Mouse (Mus musculus): ENCODE measurements around the gene Retreg1. TPM values are rescaled to one million over a fixed set of nuclear protein-coding genes. Genes with fewer than 3 reads are reported as not detected.
"Not testable (repeated sequence)": the region's sequence is repeated elsewhere in the genome, so short reads cannot be mapped to it uniquely, and the experiment has no call there.

Gene Retreg1
- polyA plus RNA-seq, 1 experiment from 2014 or later, result 56.5 TPM

DNA sequence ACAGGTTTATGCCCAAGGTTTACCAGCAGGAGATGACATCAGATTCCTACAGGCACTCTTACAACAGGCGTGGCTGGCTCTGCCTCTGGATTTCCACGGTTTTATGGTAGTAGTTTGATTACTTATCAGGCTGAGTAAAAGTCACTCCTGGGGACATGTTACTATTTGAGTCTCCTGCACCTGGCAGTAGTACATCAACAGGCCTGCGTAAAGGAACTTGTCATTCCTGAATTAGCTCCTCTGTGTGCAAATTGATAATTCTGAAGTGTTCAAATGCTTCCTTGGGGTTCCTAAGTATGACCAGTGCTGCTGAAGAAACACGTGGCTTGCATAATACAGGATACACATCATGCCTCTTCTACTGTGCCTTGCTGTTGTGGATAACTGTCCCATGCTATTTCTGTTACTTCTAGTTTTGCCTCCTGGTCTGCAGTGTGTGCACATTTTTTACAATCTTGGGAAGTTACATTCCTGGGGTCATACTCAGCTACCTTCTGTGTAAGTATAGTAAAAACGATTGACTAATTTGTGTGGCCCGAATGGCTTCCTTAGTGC lies 123.3 kb downstream of the Retreg1 start:
- Histone ChIP-seq H3K9ac (no peak overlapping the region), H3K27ac (ENCODE audit: poor library complexity, severe bottlenecking) (no peak overlapping the region), H3K27me3 (replicated peaks) (no peaks in the 10 kb centered on the region), H3K36me3 (peaks cover 11% of the 10 kb centered on the region), H3K9me3 (replicated peaks) (no peaks in the 10 kb centered on the region), H3K4me1 (replicated peaks) (peaks cover 18% of the 10 kb centered on the region; the same call in 1 of the 2 replicates), H3K4me2 (no peak overlapping the region), H3K4me3 (no peak overlapping the region)
- ATAC-seq (ENCODE audit: insufficient number of reproducible peaks, low FRiP score), result no peak
- WGBS, result 51% methylated on average over 6 of the region's 6 CpGs

DNA sequence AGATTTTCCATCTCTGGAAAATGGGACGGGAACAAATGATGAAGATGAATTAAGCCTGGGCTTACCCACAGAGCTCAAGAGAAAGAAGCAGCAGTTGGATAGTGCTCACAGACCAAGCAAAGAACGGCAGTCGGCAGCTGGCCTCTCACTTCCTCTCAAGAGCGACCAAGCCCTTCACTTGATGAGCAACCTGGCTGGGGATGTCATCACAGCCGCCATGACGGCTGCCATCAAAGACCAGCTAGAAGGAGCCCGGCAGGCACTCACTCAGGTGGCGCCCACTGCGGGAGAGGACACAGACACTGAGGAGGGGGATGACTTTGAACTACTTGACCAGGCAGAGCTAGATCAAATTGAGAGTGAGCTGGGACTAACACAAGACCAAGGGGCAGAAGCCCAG lies 128.6 kb downstream of the Retreg1 start:
- Histone ChIP-seq H3K27me3 (replicated peaks) (no peaks in the 10 kb centered on the region), H3K9me3 (replicated peaks) (no peaks in the 10 kb centered on the region), H3K4me2 (no peak overlapping the region), H3K4me3 (no peak overlapping the region), H3K9ac (no peak overlapping the region), H3K36me3 (peaks cover 20% of the 10 kb centered on the region), H3K4me1 (replicated peaks) (peaks cover 9% of the 10 kb centered on the region), H3K27ac (ENCODE audit: poor library complexity, severe bottlenecking) (no peak overlapping the region)
- WGBS, result 87% methylated on average over 9 of the region's 9 CpGs
- no peak for ATAC-seq (ENCODE audit: insufficient number of reproducible peaks, low FRiP score)

DNA sequence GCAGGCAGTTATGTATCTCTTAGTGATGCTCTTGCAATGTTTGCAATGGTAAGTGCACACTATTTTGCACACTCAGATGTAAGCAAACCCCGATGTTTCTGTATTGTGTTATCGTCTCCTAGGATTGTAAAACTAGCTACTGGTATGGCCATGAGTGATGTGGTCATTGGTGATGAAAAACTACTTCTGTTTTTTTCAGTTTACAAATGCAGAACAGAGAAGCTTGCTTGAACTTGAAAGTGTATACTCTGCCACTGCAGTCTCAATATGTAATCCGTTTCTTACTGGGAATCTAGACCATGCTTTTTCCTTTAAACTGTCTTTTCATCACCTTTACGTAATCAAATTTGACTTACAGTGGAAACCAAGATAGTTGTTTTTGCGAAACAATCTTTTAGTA lies 129.8 kb downstream of the Retreg1 start:
- ATAC-seq (ENCODE audit: insufficient number of reproducible peaks, low FRiP score), result no peak
- no peak overlapping the region for H3K4me3 ChIP-seq
- no peak overlapping the region for H3K27ac ChIP-seq (ENCODE audit: poor library complexity, severe bottlenecking)
- no peak overlapping the region for H3K4me2 ChIP-seq
- H3K4me1 ChIP-seq (replicated peaks), result peaks cover 9% of the 10 kb centered on the region
- H3K27me3 ChIP-seq (replicated peaks), result no peaks in the 10 kb centered on the region
- 77% methylated on average over 5 of the region's 5 CpGs for WGBS
- no peaks in the 10 kb centered on the region for H3K9me3 ChIP-seq (replicated peaks)
- peaks cover 20% of the 10 kb centered on the region for H3K36me3 ChIP-seq
- no peak overlapping the region for H3K9ac ChIP-seq

DNA sequence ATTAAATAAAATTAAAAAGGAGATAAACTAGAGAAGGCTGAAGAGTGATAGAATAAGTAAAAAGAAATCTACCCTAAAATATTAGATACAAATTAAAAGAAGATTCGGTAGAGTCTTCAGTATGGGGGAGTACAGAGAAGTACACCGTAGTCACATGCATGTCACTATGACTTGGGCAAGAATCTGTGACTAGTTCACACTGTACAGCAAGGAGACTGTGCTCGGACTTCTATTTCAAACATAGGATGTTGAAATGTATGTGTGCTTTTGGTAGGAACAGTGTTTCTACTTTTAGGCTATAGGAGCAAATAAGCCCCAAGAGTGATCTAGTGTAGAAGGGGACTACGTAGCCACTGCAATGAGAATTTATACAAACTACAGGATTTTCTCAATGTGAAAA lies 131.4 kb downstream of the Retreg1 start:
- no peaks in the 10 kb centered on the region for H3K9me3 ChIP-seq (replicated peaks)
- no peak overlapping the region for H3K4me2 ChIP-seq
- H3K27me3 ChIP-seq (replicated peaks), result no peaks in the 10 kb centered on the region
- ATAC-seq (ENCODE audit: insufficient number of reproducible peaks, low FRiP score), result no peak
- H3K27ac ChIP-seq (ENCODE audit: poor library complexity, severe bottlenecking), result no peak overlapping the region
- no peak overlapping the region for H3K9ac ChIP-seq
- no peak overlapping the region for H3K4me3 ChIP-seq
- H3K4me1 ChIP-seq (replicated peaks), result peaks cover 6% of the 10 kb centered on the region
- peaks cover 18% of the 10 kb centered on the region for H3K36me3 ChIP-seq
- 88% methylated on average over 4 of the region's 4 CpGs for WGBS

DNA sequence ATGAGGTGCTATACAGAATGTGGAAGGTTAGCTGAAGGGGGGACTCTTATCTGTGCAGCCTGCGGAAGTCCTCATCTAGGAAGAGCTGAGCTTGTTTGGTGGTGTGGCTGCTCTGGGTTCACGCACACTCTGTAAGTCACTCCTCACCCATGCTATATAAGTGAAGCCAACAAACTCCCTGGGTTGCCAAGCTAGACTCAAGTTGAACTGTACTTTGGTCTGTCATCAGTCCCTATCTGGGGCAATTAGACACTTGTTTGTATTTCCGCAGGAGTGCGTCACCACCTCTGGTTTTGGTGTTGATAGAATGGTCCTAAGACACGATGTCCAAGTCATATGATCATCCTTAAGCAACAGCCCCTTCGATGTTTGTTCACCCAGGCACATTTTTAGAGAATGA lies 132.8 kb downstream of the Retreg1 start:
- 39% methylated on average over 6 of the region's 6 CpGs for WGBS

DNA sequence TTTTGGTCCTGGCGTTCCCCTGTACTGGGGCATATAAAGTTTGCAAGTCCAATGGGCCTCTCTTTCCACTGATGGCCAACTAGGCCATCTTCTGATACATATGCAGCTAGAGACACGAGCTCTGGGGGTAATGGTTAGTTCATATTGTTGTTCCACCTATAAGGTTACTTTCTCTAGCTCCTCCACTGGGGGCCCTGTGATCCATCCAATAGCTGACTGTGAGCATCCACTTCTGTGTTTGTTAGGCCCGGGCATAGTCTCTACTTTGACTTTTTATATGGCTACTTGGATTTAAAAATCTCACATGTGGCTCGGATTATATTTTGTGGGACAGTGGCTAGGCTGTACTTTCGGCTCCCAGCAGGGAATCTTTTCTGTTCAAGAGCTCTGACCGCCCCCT lies 140.6 kb downstream of the Retreg1 start:
- H3K27me3 ChIP-seq (replicated peaks); H3K9me3 ChIP-seq (replicated peaks): not testable (repeated sequence)
- Histone ChIP-seq H3K9ac (peak overlapping the region; percentile 90), H3K4me2 (peak overlapping the region; percentile 86), H3K27ac (ENCODE audit: poor library complexity, severe bottlenecking) (peak overlapping the region; percentile 85), H3K4me1 (replicated peaks) (peaks cover 13% of the 10 kb centered on the region), H3K4me3 (peak overlapping the region; percentile 78), H3K36me3 (peaks cover 14% of the 10 kb centered on the region)
- ATAC-seq (ENCODE audit: insufficient number of reproducible peaks, low FRiP score), result 0 out of 2 replicates have a peak, but pooled peaks have one; percentile 12
- 19% methylated on average over 6 of the region's 6 CpGs for WGBS

More for the DNA sequence above, 132.8 kb downstream of the Retreg1 start:
- Histone ChIP-seq H3K27me3 (replicated peaks) (no peaks in the 10 kb centered on the region), H3K9me3 (replicated peaks) (no peaks in the 10 kb centered on the region), H3K4me3 (no peak overlapping the region), H3K9ac (no peak overlapping the region), H3K36me3 (peaks cover 9% of the 10 kb centered on the region), H3K4me2 (no peak overlapping the region), H3K27ac (ENCODE audit: poor library complexity, severe bottlenecking) (no peak overlapping the region), H3K4me1 (replicated peaks) (peaks cover 6% of the 10 kb centered on the region)
- ATAC-seq (ENCODE audit: insufficient number of reproducible peaks, low FRiP score), result no peak

DNA sequence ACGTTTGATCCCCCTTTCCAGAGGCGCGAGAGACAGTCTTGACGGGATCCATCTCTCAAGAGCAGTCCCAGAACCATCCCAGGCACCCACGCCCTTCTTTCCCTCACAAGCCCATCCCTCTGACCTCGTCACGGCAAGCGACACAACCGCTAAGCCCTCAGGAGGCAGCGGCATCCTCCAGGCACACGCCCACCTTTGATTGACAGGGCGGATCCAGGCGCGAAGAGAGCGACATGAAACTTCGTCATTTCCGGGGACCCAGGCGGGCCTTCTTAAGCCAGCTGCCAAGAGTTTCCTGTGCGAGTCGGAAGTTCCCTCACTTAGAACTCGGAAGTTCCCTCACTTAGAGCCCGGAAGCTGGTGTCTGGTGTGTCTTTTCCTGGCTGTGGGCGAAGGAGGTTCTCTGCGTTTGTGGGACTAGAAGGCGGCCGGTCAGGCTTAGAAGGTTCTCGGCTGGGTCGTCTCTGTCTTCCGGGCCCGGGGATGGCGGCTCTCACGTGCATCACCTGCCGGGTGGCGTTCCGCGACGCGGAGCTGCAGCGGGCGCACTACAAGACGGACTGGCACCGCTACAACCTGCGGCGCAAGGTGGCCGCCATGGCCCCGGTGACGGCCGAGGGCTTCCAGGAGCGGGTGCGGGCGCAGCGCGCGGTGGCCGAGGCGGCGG lies 141.2 kb downstream of the Retreg1 start, which contains the start of gene Zfp622:
Gene Zfp622, plus strand, starts transcription at position 300 of the 667 bp plus-strand sequence.
- Histone ChIP-seq H3K9me3 (replicated peaks) (no peaks in the 10 kb centered on the region), H3K4me3 (peak within 1 kb of the TSS; percentile 78), H3K4me1 (replicated peaks) (peaks cover 13% of the 10 kb centered on the region), H3K27me3 (replicated peaks) (no peaks in the 10 kb centered on the region), H3K27ac (ENCODE audit: poor library complexity, severe bottlenecking) (peak within 1 kb of the TSS; percentile 85), H3K9ac (peak within 1 kb of the TSS; percentile 90), H3K4me2 (peak within 1 kb of the TSS; percentile 86), H3K36me3 (peaks cover 17% of the 10 kb centered on the region)
- peak; percentile 97 for ATAC-seq (ENCODE audit: insufficient number of reproducible peaks, low FRiP score)
- WGBS, result under 1% methylated on average over 57 of the region's 57 CpGs

DNA sequence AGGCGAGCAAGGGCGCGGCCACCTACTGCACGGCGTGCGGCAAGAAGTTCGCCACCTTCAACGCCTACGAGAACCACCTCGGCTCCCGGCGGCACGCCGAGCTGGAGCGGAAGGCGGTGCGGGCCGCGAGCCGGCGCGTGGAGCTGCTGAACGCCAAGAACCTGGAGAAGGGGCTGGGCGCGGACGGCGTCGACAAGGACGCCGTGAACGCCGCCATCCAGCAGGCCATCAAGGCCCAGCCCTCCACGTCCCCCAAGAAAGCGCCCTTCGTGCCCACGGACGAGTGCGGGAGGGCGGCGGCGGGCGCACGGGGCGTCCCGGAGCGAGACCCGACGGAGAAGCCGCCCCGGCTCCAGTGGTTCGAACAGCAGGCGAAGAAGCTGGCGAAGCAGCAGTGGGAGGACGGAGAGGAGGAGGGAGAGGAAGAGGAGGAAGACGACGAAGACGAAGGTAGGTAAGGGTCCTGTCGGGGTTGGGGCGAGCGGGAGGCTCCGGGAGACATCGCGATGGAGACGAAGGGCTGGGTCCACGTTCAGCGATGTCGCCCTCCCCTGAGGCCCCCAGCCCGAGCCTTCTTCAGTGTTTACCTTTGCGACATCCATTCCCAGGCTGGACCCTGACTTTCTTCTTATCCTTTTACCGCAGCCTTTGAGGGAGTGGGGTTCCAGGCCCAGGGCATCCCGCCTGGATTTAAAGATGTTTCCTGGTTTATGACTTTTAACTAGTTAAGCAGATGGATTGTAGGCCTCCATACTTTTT lies 141.9 kb downstream of the Retreg1 start:
- H3K27ac ChIP-seq (ENCODE audit: poor library complexity, severe bottlenecking), result peak overlapping the region; percentile 82
- H3K4me1 ChIP-seq (replicated peaks), result peaks cover 13% of the 10 kb centered on the region
- peak overlapping the region; percentile 86 for H3K4me2 ChIP-seq
- no peaks in the 10 kb centered on the region for H3K9me3 ChIP-seq (replicated peaks)
- H3K27me3 ChIP-seq (replicated peaks), result no peaks in the 10 kb centered on the region
- ATAC-seq (ENCODE audit: insufficient number of reproducible peaks, low FRiP score), result 0 out of 2 replicates have a peak, but pooled peaks have one; percentile 7
- WGBS, result under 1% methylated on average over 67 of the region's 71 CpGs
- peaks cover 19% of the 10 kb centered on the region for H3K36me3 ChIP-seq
- H3K9ac ChIP-seq, result peak overlapping the region; percentile 90
- peak overlapping the region; percentile 78 for H3K4me3 ChIP-seq

DNA sequence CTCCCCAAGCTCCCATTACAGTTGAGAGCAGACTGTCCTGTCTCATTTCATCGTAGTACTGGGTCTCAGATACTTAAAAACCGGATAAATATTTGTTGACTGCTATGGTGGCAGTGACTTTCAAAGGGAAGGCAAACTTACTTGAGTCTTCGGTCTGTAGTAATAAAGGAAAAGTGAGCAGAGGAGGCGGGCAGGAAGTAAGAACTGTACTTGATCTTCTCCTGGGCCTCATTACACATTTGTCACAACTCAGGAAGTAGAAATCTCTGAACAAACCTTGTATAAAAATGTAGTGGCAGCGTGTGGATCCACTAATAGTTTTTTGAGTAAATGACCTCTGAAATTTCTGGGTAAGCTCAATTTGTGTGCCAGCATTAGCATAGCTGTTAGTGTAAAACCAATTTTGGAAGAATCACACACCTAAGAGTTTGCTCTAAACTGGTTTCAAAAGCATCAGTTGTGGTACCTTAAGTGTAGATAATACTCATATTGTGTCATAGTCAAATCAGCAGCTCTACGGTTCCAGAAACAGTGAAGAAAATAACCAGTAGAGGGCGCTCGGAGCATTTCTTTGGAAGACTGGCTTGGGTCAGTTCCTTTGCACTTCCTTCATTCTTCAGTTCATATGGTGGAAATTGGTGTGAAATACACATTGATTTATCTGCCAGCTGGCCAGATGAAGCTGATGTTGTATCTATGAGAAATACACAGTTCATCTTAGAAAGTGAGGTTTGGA lies 150.2 kb downstream of the Retreg1 start:
- H3K27me3 ChIP-seq (replicated peaks), result no peaks in the 10 kb centered on the region
- ATAC-seq (ENCODE audit: insufficient number of reproducible peaks, low FRiP score), result no peak
- no peak overlapping the region for H3K4me3 ChIP-seq
- no peak overlapping the region for H3K9ac ChIP-seq
- peaks cover 61% of the 10 kb centered on the region for H3K36me3 ChIP-seq
- H3K9me3 ChIP-seq (replicated peaks), result no peaks in the 10 kb centered on the region
- no peak overlapping the region for H3K4me2 ChIP-seq
- H3K27ac ChIP-seq (ENCODE audit: poor library complexity, severe bottlenecking), result no peak overlapping the region
- H3K4me1 ChIP-seq (replicated peaks), result no peaks in the 10 kb centered on the region
- 59% methylated on average over 8 of the region's 8 CpGs for WGBS

DNA sequence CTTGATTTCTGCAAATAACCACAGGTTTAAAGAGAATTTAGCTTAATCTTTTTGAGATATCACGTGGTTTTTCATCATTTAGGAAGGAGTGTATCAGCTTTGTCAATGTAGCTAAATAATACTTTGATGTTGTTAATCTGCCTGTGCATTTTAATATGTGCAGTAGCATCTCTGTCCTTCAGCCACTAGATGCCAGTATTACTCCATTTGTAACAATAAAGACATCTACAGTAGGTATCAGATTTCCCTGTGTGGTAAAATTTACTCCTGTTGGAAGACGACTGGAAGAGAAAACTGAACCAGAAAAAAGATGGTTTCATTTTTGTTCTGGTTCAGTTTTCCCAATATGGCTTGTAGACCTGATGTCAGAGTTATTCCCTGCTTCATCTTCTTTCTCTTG lies 152.5 kb downstream of the Retreg1 start:
- Histone ChIP-seq H3K36me3 (peaks cover 53% of the 10 kb centered on the region), H3K4me3 (no peak overlapping the region), H3K27ac (ENCODE audit: poor library complexity, severe bottlenecking) (no peak overlapping the region), H3K9ac (no peak overlapping the region), H3K9me3 (replicated peaks) (no peaks in the 10 kb centered on the region), H3K4me1 (replicated peaks) (no peaks in the 10 kb centered on the region), H3K27me3 (replicated peaks) (no peaks in the 10 kb centered on the region), H3K4me2 (no peak overlapping the region)
- no peak for ATAC-seq (ENCODE audit: insufficient number of reproducible peaks, low FRiP score)
- WGBS, result 55% methylated on average over 2 of the region's 2 CpGs

DNA sequence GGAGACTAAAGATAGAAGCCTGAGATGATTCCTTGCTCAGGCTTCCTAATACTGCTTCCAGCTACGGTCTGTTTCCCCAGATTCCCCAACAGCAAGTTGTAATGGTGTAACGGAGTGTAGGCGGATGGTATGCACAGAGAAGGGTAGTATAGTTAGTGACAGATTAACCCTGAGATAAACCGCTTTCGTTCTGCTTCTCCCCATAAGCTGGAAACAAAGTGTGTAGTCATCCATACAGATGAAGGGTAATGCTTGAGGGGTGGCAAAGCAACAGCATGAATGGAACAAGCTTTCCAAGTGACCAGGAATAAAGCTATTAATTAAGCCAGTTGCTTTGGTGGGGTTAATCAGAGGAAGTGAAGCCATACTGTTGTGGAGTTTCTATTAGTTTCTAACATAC lies 156.6 kb downstream of the Retreg1 start:
- H3K4me1 ChIP-seq (replicated peaks); H3K4me3 ChIP-seq; H3K9ac ChIP-seq; H3K27ac ChIP-seq (ENCODE audit: poor library complexity, severe bottlenecking); H3K9me3 ChIP-seq (replicated peaks); H3K4me2 ChIP-seq; H3K27me3 ChIP-seq (replicated peaks); ATAC-seq (ENCODE audit: insufficient number of reproducible peaks, low FRiP score): not testable (repeated sequence)
- peaks cover 26% of the 10 kb centered on the region for H3K36me3 ChIP-seq
- 78% methylated on average over 5 of the region's 5 CpGs for WGBS
